Mouse (Mus musculus) MEL (cell line): Measurements from ENCODE around the gene Slc16a8.

Experiments
- CHD2 ChIP-seq: IDR thresholded peaks from 2 replicates; pipeline ENCODE4 v1.6.1; 2011; ENCODE audit warnings: low read length, improper control_type of control experiment
- KAT2A ChIP-seq: conservative IDR thresholded peaks from 2 replicates; pipeline ENCODE4 v1.6.1; 2012; ENCODE audit warnings: low read depth, low read length, improper control_type of control experiment, inconsistent platforms
- MAX ChIP-seq: IDR thresholded peaks from 2 replicates; pipeline ENCODE4 v1.6.1; 2011; ENCODE audit warnings: low read length, improper control_type of control experiment
- POLR2A ChIP-seq, 2 experiments: IDR thresholded peaks; 2 replicates each; pipeline ENCODE4 v1.6.1; 2011 to 2012; ENCODE audit warnings: low read length in 2 of 2, mild to moderate bottlenecking in 2 of 2, control low read depth in 1 of 2, improper control_type of control experiment in 1 of 2, low read depth in 1 of 2, moderate library complexity in 1 of 2; ENCODE audit not compliant: control insufficient read depth in 1 of 2, insufficient read depth in 1 of 2, poor library complexity in 1 of 2
- POLR2AphosphoS5 ChIP-seq: IDR thresholded peaks from 2 replicates; pipeline ENCODE4 v1.6.1; 2012; ENCODE audit warnings: low read depth, borderline replicate concordance, mild to moderate bottlenecking, inconsistent platforms, low read length, moderate library complexity, mixed read lengths

- TF ChIP-seq CHD2 = no peak
- no peak for TF ChIP-seq POLR2AphosphoS5
- no peak for TF ChIP-seq MAX
- no peak for TF ChIP-seq POLR2A (IDR thresholded peaks at IDR 0.05; ENCODE audit: control insufficient read depth in 1 of 2, insufficient read depth in 1 of 2, low read depth in 1 of 2, low read length in 2 of 2, poor library complexity in 1 of 2)
- no peak for TF ChIP-seq KAT2A
These were observed 10.8 kb upstream of the Slc16a8 start for GRCm38 (mm10) chr15:79265384-79265783.
